Mouse (Mus musculus) embryonic facial prominence, embryonic 10.5 days (tissue): ENCODE data around the gene Rps10. TPM values are rescaled to one million over a fixed set of nuclear protein-coding genes. Genes with fewer than 3 reads are reported as not detected.
"Not testable (repeated sequence)": the region's sequence is repeated elsewhere in the genome, so short reads cannot be mapped to it uniquely, and the experiment has no call there.

ENCODE experiments used
- DNase-seq: peaks from one replicate; pipeline ENCODE4 v3.0.0-alpha.2; 2017; ENCODE audit warnings: low spot score
- H3K27ac ChIP-seq: fragments of 300-500 bp; sonication (generic); replicated peaks from 2 replicates; pipeline ENCODE4 v1.5.1; 2016; ENCODE audit warnings: mild to moderate bottlenecking
- H3K27me3 ChIP-seq: fragments of 300-500 bp; sonication (generic); replicated peaks from 2 replicates; pipeline ENCODE4 v1.6.1; 2016; ENCODE audit warnings: low read depth, mild to moderate bottlenecking; ENCODE audit not compliant: poor library complexity, severe bottlenecking
- H3K36me3 ChIP-seq: fragments of 300-500 bp; sonication (generic); replicated peaks from 2 replicates; pipeline ENCODE4 v1.6.1; 2016; ENCODE audit warnings: mild to moderate bottlenecking, moderate library complexity
- H3K4me1 ChIP-seq: fragments of 300-500 bp; sonication (generic); 2 replicates; pipeline ENCODE4 v1.6.1; 2016
- H3K4me3 ChIP-seq: fragments of 300-500 bp; sonication (generic); 2 replicates; pipeline ENCODE4 v1.5.1; 2016; ENCODE audit warnings: mild to moderate bottlenecking, moderate library complexity
- H3K9me3 ChIP-seq: fragments of 300-500 bp; sonication (generic); 2 replicates; pipeline ENCODE4 v1.6.1; 2016; ENCODE audit warnings: mild to moderate bottlenecking
- WGBS: fragments of 180-500 bp; shearing (Covaris S2); methylation state at CpG from one replicate; pipeline ENCODE4 v1.1.7; 2016; 5-methylcytosine and 5-hydroxymethylcytosine counted together
- polyA plus RNA-seq: library from polyadenylated mRNA; unstranded; fragments of >200 nt; fragmentation: Nextera tagmentation; extraction: Ambion mirVana; gene quantifications from 2 replicates; pipeline ENCODE4 v1.2.1, GENCODE M21; 2016

Rps10 gene
- polyA plus RNA-seq, 1 experiment from 2014 or later = 906 TPM

DNA sequence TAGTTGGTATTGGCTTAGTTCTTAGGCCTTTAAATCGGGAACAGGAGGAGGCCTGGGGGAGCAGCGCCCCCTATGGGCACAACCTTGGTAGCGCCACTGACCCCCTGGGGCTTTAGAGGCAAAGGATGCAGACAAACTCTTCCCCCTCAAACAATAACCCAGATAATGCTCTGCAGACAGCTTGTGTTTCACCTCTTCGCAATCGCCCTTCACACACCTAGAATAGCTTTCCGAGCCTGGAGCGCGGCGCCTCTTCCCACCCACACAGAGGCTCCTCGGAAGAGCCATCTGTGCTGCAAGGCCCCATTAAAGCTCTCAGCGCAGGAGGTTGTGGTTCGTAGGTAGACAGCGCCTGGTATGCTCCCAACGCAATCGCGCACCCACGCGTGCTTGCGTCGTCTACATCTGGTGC lies 2.5 kb upstream of the Rps10 start:
- 80% methylated on average over 20 of the region's 20 CpGs for WGBS
- peaks cover 4% of the 10 kb centered on the region for H3K36me3 ChIP-seq

DNA sequence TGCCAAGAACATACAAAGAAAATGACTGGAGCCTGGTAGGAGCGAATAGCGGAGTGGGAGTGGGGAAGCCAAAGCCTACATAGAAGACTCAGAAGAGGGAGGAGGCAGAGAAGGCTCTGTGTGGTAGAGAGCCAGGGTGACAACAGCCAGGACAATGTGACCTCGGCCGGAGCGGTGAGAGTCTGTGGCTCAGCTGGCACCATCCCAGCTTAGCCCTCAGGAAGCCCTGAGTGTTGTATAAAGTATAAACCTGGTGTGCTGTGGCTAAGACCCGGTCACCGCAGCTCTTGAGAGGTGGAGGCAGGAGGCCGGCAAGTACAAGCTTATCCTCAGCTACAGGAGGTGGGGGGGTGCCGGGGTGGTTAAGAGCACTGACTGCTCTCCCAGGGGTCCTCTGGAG lies 864 bp upstream of the Rps10 start:
- H3K9me3 ChIP-seq = no peaks in the 10 kb centered on the region
- H3K36me3 ChIP-seq = peaks cover 19% of the 10 kb centered on the region
- 71% methylated on average over 9 of the region's 9 CpGs for WGBS
- H3K4me3 ChIP-seq = no peak overlapping the region
- H3K27ac ChIP-seq = 0 out of 2 replicates have a peak overlapping the region, but pooled peaks have one; percentile 30
- no peaks in the 10 kb centered on the region for H3K27me3 ChIP-seq
- peaks cover 40% of the 10 kb centered on the region for H3K4me1 ChIP-seq
- no peak for DNase-seq

More for the DNA sequence above, 2.5 kb upstream of the Rps10 start:
- Histone ChIP-seq H3K4me1 (peaks cover 33% of the 10 kb centered on the region), H3K27ac (no peak overlapping the region), H3K4me3 (no peak overlapping the region), H3K27me3 (no peaks in the 10 kb centered on the region), H3K9me3 (no peaks in the 10 kb centered on the region)
- DNase-seq = no peak

DNA sequence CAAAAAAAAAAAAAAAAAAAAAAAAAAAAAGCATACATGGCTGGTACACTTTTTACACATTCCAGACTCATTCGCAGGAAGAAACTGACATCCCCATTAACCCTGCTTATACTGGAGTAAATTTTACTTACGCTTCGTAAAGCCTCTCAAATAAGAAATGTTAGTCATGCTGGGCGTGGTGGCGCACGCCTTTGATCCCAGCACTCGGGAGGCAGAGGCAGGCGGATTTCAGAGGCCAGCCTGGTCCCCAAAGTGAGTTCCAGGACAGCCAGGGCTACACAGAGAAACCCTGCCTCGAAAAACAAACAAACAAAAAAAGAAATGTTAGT lies 930 bp downstream of the Rps10 start:
- H3K4me1 ChIP-seq = peaks cover 52% of the 10 kb centered on the region
- WGBS = 58% methylated on average over 9 of the region's 9 CpGs

DNA sequence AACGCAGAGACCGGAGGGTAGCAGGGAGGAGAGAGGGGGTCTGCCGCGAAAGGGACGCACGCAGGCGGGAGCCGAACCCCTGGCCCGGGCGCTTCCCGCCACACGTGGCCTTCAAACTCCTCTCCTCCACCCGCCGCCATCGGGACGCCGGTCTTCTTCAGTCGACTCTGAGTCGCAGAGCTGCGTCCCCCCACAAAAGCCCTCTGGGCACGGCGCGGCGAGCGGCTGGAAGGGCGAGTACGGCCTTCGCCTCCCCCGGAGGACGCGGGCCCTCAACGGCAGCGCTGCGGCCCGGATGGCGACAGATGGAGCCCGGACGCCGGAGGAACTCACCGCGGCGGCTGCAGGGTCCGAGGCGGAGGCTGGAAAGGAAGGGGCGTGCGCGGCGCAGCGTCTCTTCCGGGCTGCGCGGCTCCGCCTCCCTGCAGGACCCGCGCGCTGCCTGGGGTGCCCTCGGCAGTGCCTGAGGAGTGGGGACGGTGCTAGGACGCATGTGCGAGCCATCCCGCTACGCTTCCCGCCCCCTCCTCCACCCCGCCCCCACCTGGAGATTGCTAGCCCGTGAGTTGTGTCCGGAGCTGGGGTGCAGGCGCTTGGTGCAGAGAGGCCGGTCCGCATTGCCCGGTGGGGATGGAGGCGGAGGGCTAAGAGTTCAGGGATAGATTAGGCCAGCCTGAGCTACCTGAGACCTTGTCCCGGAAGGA lies 1.4 kb downstream of the Rps10 start, which contains the start of gene RPS10-NUDT3:
TSS of gene RPS10-NUDT3 (minus strand) at position 352 of the 704 bp plus-strand sequence.
- peak within 1 kb of the TSS; percentile 99 for H3K4me3 ChIP-seq
- DNase-seq = peak; percentile 97
- under 1% methylated on average over 72 of the region's 72 CpGs for WGBS

More for the DNA sequence above, 930 bp downstream of the Rps10 start:
- Histone ChIP-seq H3K4me3 (peak overlapping the region; percentile 99), H3K36me3 (peaks cover 37% of the 10 kb centered on the region), H3K27ac (peak overlapping the region; percentile 97)
- not testable (repeated sequence) for H3K27me3 ChIP-seq, H3K9me3 ChIP-seq, DNase-seq

DNA sequence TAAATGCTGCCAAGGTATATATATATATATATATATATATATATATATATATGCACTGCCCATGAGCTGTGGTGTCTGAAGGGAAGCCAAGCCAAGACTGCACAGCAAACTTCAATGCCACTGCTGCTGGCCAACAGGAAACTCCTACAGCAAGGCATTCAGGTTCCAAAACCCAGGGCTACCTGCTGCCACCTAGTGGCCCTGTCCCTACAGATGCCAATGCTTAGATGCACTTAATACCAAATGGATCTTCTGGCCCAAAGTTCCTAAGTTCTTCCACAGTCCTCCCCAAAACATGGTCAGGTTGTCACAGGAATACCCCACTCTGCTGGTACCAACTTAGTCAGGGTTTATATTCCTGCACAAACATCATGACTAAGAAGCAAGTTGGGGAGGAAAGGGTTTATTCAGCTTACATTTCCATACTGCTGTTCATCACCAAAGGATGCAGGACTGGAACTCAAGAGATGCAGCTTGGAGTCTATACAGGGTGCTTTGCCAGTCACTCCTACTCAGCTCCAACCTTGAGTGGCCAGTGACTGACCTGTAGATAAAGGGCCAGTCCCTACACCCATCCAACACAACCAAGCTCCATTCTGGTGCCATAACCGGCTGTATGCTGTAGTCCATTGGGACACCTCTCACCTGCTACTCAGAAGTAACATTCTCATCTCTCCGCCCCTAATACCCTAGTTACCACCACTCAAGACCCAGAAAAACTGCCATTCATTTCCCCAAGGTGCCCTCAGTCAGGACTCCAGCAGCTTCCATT lies 7.0 kb downstream of the Rps10 start:
- no peaks in the 10 kb centered on the region for H3K9me3 ChIP-seq
- H3K4me1 ChIP-seq = peaks cover 52% of the 10 kb centered on the region
- WGBS = 73% methylated on average over 2 of the region's 2 CpGs
- H3K36me3 ChIP-seq = peaks cover 58% of the 10 kb centered on the region
- DNase-seq = peak; percentile 79
- H3K27me3 ChIP-seq = no peaks in the 10 kb centered on the region
- H3K27ac ChIP-seq = no peak overlapping the region
- H3K4me3 ChIP-seq = no peak overlapping the region; the same call in 1 of the 2 replicates

More for the DNA sequence above, 1.4 kb downstream of the Rps10 start, which contains the start of gene RPS10-NUDT3:
- peaks cover 52% of the 10 kb centered on the region for H3K4me1 ChIP-seq
- H3K27ac ChIP-seq = peak within 1 kb of the TSS; percentile 97
- no peaks in the 10 kb centered on the region for H3K27me3 ChIP-seq
- peaks cover 43% of the 10 kb centered on the region for H3K36me3 ChIP-seq
- H3K9me3 ChIP-seq = no peaks in the 10 kb centered on the region

DNA sequence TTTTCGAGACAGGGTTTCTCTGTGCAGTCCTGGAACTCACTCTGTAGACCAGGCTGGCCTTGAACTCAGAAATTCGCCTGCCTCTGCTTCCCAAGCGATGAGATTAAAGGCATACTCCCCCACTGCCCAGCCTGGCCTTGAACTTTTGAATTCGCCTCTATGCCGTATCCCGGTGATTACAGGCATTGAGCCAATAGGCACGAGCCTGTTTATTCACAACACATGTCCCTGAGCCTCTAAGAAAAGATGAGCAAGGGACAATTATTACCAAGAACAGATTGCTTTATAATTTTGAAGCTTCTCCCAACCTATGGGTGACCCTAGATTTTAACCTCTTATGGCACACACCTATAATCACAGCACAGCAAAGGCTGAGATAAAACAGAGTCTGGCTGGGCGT lies 8.1 kb downstream of the Rps10 start:
- DNase-seq = no peak
- 93% methylated on average over 8 of the region's 8 CpGs for WGBS
- Histone ChIP-seq H3K36me3 (peaks cover 49% of the 10 kb centered on the region), H3K4me3 (no peak overlapping the region), H3K27ac (no peak overlapping the region), H3K9me3 (no peaks in the 10 kb centered on the region), H3K27me3 (no peaks in the 10 kb centered on the region), H3K4me1 (peaks cover 52% of the 10 kb centered on the region)

DNA sequence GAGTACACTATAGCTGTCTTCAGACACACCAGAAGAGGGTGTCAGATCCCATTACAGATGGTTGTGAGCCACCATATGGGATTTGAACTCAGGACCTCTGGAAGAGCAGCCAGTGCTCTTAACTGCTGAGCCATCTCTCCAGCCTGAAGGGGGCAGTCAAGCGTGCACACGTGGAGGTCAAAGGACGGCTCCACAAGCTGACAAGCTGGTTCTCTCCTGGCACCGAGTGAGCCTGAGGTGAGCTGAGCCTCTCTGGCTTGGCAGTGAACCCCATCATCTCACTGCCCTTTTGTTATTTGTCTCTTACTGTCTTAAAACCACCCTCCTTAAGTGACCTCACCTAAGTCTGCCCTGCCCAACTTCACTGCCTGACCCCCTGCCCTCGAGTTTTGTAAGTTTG lies 9.0 kb downstream of the Rps10 start:
- 47% methylated on average over 5 of the region's 5 CpGs for WGBS
- Histone ChIP-seq H3K4me1 (peaks cover 43% of the 10 kb centered on the region), H3K27ac (no peak overlapping the region), H3K9me3 (no peaks in the 10 kb centered on the region), H3K27me3 (no peaks in the 10 kb centered on the region), H3K4me3 (no peak overlapping the region), H3K36me3 (peaks cover 40% of the 10 kb centered on the region)
- DNase-seq = peak; percentile 34

DNA sequence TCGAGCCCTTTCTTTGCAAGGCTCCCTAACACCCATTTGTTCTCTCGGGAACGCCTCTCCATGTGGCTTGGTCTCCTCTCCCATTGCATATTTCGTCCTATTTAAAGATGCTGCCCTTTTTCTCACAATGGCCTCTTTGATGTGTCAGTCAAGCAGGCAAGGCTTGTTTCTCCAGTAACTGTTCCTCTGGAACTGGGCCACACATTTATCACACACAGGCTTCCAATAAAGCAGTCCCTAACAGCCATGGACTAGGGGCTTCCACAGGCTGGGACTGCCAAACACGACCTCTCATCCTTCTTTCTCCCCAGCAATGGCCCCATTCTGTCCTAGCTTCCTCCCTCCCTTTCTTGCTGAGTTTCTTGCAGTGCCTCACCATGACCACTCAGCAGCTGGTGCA lies 9.8 kb downstream of the Rps10 start:
- Histone ChIP-seq H3K4me3 (no peak overlapping the region), H3K27me3 (no peaks in the 10 kb centered on the region), H3K36me3 (peaks cover 32% of the 10 kb centered on the region), H3K4me1 (peaks cover 37% of the 10 kb centered on the region), H3K9me3 (no peaks in the 10 kb centered on the region), H3K27ac (no peak overlapping the region)
- DNase-seq = no peak
- WGBS = 45% methylated on average over 5 of the region's 5 CpGs

DNA sequence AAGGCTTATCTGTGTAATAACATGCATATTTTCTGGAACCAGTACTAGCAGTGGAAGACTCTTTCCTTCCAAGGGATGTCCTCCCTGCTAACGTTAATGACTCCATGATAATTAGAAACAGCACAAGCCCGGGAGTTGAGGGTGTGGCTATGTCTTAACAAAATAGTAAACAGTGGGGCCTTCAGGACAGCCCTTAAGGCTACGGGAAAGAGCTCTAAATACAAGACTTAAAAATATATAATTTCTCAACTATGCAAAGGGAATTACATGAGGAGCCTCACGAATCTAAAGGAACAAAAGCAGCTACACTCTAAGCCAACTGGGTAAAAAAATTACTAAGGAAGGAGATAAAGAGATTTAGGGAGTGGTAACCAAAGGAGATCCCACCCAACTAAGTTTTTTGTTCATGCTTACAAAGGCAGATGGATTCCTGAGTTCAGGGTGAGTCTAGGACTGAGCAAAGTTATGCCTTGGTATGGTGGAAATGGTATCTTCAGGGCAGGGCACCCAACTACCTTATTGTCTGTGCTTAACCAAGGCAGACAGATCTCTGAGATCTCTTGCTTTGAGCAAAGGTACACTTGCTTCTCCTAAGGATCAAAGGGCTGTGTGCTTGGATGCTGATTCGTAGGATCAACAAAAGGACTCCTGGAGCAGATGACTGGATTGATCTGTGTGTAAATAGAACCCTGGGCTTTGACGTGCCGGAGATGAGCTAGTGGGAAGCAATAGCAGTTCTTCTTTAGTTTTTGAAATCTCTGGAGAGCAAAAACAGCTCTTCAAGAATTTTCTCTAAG lies 10.8 kb downstream of the Rps10 start:
- Histone ChIP-seq H3K27me3 (no peaks in the 10 kb centered on the region), H3K27ac (no peak overlapping the region), H3K4me3 (no peak overlapping the region), H3K36me3 (peaks cover 22% of the 10 kb centered on the region), H3K4me1 (peaks cover 40% of the 10 kb centered on the region), H3K9me3 (no peaks in the 10 kb centered on the region)
- DNase-seq = no peak
- 41% methylated on average over 7 of the region's 7 CpGs for WGBS

DNA sequence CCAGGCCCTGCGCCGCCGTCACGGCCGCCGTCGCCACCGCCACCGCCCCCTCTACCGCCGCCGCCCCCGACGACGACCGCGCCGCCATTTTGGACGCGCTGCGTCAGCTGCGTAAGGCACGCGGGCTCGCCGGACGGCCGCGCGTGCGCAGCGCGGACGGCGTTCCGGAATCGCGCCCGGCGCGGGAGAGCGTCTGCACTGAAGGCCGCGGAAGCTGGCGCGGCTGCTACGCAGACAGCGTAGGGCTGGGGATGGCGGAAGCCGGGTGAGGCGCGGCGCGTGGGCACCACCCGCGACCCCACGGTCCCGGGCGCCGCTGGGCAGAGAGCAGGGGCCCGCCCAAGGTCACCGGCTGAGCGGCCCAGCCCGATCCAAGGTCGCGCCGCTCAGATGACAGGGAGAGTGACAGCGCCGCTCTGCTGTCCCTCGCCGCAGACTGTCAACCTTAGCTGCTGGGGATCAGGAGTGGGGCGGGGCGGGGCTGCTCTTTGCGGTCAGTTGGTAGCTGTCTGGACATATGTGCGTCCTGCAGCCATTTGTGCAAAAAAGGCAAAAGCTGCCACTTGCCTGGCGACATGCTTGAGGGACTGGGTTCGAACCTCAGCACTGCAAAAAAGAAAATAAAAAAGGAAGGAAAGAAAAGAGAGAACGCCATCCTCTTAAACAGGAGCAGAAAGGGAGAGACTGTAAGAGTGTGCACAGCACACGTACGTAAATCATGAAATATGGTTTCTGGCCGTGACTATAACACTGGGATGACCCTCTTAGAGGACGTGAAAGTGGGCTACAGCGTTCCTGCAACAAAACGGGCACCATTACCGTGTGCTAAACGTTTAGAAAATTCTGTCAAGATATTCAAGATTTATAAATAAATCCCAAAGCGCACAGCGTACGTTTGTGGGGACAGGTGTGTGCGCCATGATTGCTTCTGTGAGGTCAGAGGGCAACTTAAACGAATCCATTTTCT lies 12.8 kb downstream of the Rps10 start, which contains the start of gene Nudt3:
TSS of gene Nudt3 (minus strand) at position 136 of the 967 bp plus-strand sequence.
- Histone ChIP-seq H3K27ac (peak within 1 kb of the TSS; percentile 100), H3K4me3 (peak within 1 kb of the TSS; percentile 98), H3K4me1 (peaks cover 51% of the 10 kb centered on the region), H3K36me3 (peaks cover 20% of the 10 kb centered on the region), H3K9me3 (peaks cover under 1% of the 10 kb centered on the region), H3K27me3 (no peaks in the 10 kb centered on the region)
- DNase-seq = peak; percentile 92
- 8% methylated on average over 91 of the region's 91 CpGs for WGBS

DNA sequence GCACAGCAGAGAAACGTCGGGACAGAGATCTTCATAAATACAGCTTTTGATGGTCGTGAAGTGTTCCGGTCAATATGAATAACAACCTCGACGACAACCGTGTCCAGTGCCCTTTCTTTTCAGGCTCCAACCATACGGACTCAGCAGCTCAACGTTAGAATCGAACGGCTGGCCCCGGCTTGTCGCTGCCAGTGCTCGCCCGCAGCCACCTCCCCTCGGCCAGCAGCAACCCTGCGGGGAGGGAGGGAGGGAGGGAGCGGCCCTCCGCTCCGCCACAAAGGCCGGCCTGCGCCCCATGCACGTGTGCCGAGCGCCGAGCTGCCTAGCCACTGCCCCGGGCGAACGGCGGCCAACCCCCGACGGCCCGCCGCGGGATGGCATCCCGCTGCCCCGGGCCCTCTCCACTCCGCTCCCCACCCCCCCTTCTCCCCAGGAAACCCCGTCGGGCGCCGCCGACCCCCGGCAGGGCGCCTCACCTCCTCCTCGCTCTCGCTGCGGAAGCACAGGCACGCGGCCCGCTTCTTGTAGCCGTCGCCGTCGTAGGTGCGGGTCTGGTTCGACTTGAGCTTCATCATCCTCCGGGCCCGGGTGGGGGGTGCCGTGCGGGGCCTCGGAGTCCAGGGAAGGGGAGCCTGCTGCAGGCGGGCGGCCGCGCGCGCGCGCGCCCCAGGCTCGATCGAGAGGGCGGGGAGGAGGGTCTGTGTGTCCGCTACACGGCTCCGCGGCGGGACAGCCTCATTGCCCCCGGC lies 13.7 kb downstream of the Rps10 start:
- peaks cover 51% of the 10 kb centered on the region for H3K4me1 ChIP-seq
- H3K27me3 ChIP-seq = no peaks in the 10 kb centered on the region
- DNase-seq = peak; percentile 79
- H3K4me3 ChIP-seq = peak overlapping the region; percentile 98
- H3K36me3 ChIP-seq = peaks cover 24% of the 10 kb centered on the region
- under 1% methylated on average over 80 of the region's 80 CpGs for WGBS
- H3K9me3 ChIP-seq = peaks cover 8% of the 10 kb centered on the region
- peak overlapping the region; percentile 100 for H3K27ac ChIP-seq
